In genomic region chr4:56419122-56419913, GRCm38 (mm10) we compare ENCODE assay signal across 20 mouse cellular contexts.
"Had no signal": no experiment of that assay in that cellular context is flagged by ENCODE, and none has a peak within 500 bp of the region (broad histone marks: within the 10 kb centered on the region; RNA-seq: fewer than 3 reads in every experiment).

No protein-coding gene starts in this region.

- ATAC-seq: liver, postnatal 0 days; lung, postnatal 0 days; midbrain, embryonic 15.5 days had no signal

- H3K4me2 ChIP-seq: kidney, embryonic 15.5 days; limb, embryonic 12.5 days; limb, embryonic 15.5 days; liver, embryonic 11.5 days; lung, embryonic 14.5 days; midbrain, embryonic 12.5 days; midbrain, embryonic 15.5 days; neural tube, embryonic 13.5 days had no signal

- H3K27me3 ChIP-seq: kidney, embryonic 15.5 days; limb, embryonic 12.5 days; limb, embryonic 15.5 days; midbrain, embryonic 12.5 days; midbrain, embryonic 15.5 days; neural tube, embryonic 13.5 days had no signal

- H3K27ac ChIP-seq: kidney, embryonic 15.5 days; limb, embryonic 12.5 days; limb, embryonic 15.5 days; liver, embryonic 14.5 days; macrophage; midbrain, embryonic 12.5 days; midbrain, embryonic 15.5 days; neural tube, embryonic 13.5 days had no signal

- DNase-seq: kidney, adult 8-10 months; kidney, postnatal 10 days; kidney, postnatal 36 days; layer of hippocampus, postnatal 36 days; left cerebral cortex, postnatal 4 days; liver, postnatal 0 days; lung, embryonic 14.5 days; thymus, adult 18-20 months; thymus, postnatal 14 days; thymus, postnatal 4 days had no signal

- H3K36me3 ChIP-seq: kidney, embryonic 15.5 days; limb, embryonic 12.5 days; limb, embryonic 15.5 days; midbrain, embryonic 12.5 days; midbrain, embryonic 15.5 days; neural tube, embryonic 13.5 days had no signal

- H3K4me1 ChIP-seq: kidney, embryonic 15.5 days; limb, embryonic 12.5 days; limb, embryonic 15.5 days; midbrain, embryonic 12.5 days; midbrain, embryonic 15.5 days; neural tube, embryonic 13.5 days had no signal

- H3K4me3 ChIP-seq: kidney, embryonic 15.5 days; limb, embryonic 12.5 days; limb, embryonic 15.5 days; midbrain, embryonic 12.5 days; midbrain, embryonic 15.5 days; neural tube, embryonic 13.5 days had no signal

- H3K9ac ChIP-seq: kidney, embryonic 15.5 days; limb, embryonic 12.5 days; limb, embryonic 15.5 days; liver, embryonic 14.5 days; liver, postnatal 0 days; lung, embryonic 14.5 days; midbrain, embryonic 12.5 days; midbrain, embryonic 15.5 days; neural tube, embryonic 13.5 days had no signal

- H3K9me3 ChIP-seq: kidney, embryonic 15.5 days; limb, embryonic 12.5 days; limb, embryonic 15.5 days; midbrain, embryonic 12.5 days; midbrain, embryonic 15.5 days; neural tube, embryonic 13.5 days had no signal
